Mouse (Mus musculus): Measurements from ENCODE around the gene Mfge8. TPM values are rescaled to one million over a fixed set of nuclear protein-coding genes. Genes with fewer than 3 reads are reported as not detected.

Mfge8 gene
- polyA plus RNA-seq, 1 experiment from 2014 or later, result 98.3 TPM

DNA sequence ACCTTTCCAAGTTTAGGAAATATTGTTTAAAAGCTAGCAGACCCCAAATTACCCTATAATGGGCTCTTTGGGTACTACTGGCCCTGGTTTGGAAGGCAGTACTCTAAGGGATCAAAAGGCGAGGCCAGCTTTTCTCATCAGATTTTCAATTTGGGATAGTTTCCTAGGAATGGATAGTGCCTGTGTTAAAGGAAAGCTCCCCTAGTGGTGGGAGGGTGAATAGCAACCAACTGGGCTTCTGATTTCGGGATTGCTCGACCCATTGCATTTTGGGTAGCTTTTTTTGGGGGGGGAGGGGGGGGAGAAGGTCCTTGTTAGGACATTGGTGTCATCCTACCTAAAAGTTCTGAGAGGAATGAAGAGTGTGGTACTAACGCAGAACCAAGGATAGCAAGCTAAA lies 59.7 kb downstream of the Mfge8 start:
- no peaks in the 10 kb centered on the region for H3K36me3 ChIP-seq
- H3K27me3 ChIP-seq (ENCODE audit: insufficient read depth, poor library complexity, severe bottlenecking), result peaks cover 7% of the 10 kb centered on the region; the same call in 1 of the 2 replicates
- H3K4me3 ChIP-seq, result no peak overlapping the region
- no peaks in the 10 kb centered on the region for H3K9me3 ChIP-seq
- WGBS, result 70% methylated on average over 4 of the region's 4 CpGs
- H3K4me1 ChIP-seq (replicated peaks), result no peaks in the 10 kb centered on the region
- no peak for DNase-seq (ENCODE audit: low spot score)
- H3K27ac ChIP-seq, result no peak overlapping the region

Other genes with a start within 250 kb of the Mfge8 start
- gene Isg20, start 235.6 kb downstream of the Mfge8 start, polyA plus RNA-seq (2016; fragmentation: Nextera tagmentation; extraction: Ambion mirVana), result 0.57 and 0.63 TPM in 2 replicates
- 0.10 and 0.12 TPM in 2 replicates for gene Acan, start 95.6 kb downstream of the Mfge8 start, polyA plus RNA-seq (2016; fragmentation: Nextera tagmentation; extraction: Ambion mirVana)
- gene Hapln3, start 18.0 kb downstream of the Mfge8 start, polyA plus RNA-seq (2016; fragmentation: Nextera tagmentation; extraction: Ambion mirVana), result 2.3 and 2.9 TPM in 2 replicates
- gene Abhd2, start 124.1 kb upstream of the Mfge8 start, polyA plus RNA-seq (2016; fragmentation: Nextera tagmentation; extraction: Ambion mirVana), result 8.0 and 10.1 TPM in 2 replicates
- gene Rlbp1, start 238.0 kb upstream of the Mfge8 start, polyA plus RNA-seq (2016; fragmentation: Nextera tagmentation; extraction: Ambion mirVana), result 0.27 and 0.58 TPM in 2 replicates
- gene Fanci, start 242.9 kb upstream of the Mfge8 start, polyA plus RNA-seq (2016; fragmentation: Nextera tagmentation; extraction: Ambion mirVana), result 16.1 and 19.5 TPM in 2 replicates

Data from hindbrain, embryonic 10.5 days (tissue).